Mouse (Mus musculus) liver, embryonic 14.5 days (tissue): ENCODE data around the gene Olfr883. TPM values are rescaled to one million over a fixed set of nuclear protein-coding genes. Genes with fewer than 3 reads are reported as not detected.

Source experiments
- ATAC-seq: fragments of 200-750 bp; cut with Nextera tagmentation; 2 replicates; pipeline ENCODE4 v1.8.0; 2017; ENCODE audit warnings: moderate number of reproducible peaks, mild to moderate bottlenecking, moderate library complexity; ENCODE audit not compliant: insufficient read depth
- DNase-seq, 3 experiments: peaks; one replicate each; pipeline ENCODE4 v3.0.0-alpha.2; 2012 to 2013; ENCODE audit warnings: low read depth in 3 of 3, low spot score in 3 of 3
- H3K27ac ChIP-seq: fragments of 300-500 bp; sonication (generic); 2 replicates; pipeline ENCODE4 v1.5.1; 2014; ENCODE audit warnings: moderate library complexity, mild to moderate bottlenecking, control low read depth, inconsistent platforms
- H3K27me3 ChIP-seq: fragments of 300-500 bp; sonication (generic); 2 replicates; pipeline ENCODE4 v1.6.1; 2014; ENCODE audit warnings: mild to moderate bottlenecking, low read length, moderate library complexity; ENCODE audit not compliant: control insufficient read depth, insufficient read depth
- H3K36me3 ChIP-seq: fragments of 300-500 bp; sonication (generic); replicated peaks from 2 replicates; pipeline ENCODE4 v1.6.1; 2014; ENCODE audit warnings: low read depth; ENCODE audit not compliant: control insufficient read depth, insufficient read depth
- H3K4me1 ChIP-seq, 2 experiments: fragments of 200-500 bp in 1 of 2; fragments of 300-500 bp in 1 of 2; sonication (generic) in 1 of 2; replicated peaks; 2 replicates each; pipeline ENCODE4 v1.6.1; 2012 to 2014; ENCODE audit warnings: antibody characterized with exemption in 1 of 2, inconsistent platforms in 1 of 2, low read length in 1 of 2; ENCODE audit not compliant: control insufficient read depth in 2 of 2, insufficient read depth in 2 of 2
- H3K4me2 ChIP-seq: fragments of 300-500 bp; sonication (generic); 2 replicates; pipeline ENCODE4 v1.6.1; 2014; ENCODE audit warnings: low read depth, mild to moderate bottlenecking, control low read depth, moderate library complexity
- H3K4me3 ChIP-seq, 2 experiments: fragments of 200-500 bp in 1 of 2; fragments of 300-500 bp in 1 of 2; sonication (generic) in 1 of 2; 2 replicates each; pipeline ENCODE4 v1.5.1; 2012 to 2014; ENCODE audit warnings: low read depth in 2 of 2, low read length in 2 of 2, mild to moderate bottlenecking in 2 of 2, control low read depth in 1 of 2, inconsistent platforms in 1 of 2, moderate library complexity in 1 of 2; ENCODE audit not compliant: insufficient read depth in 1 of 2
- H3K9ac ChIP-seq: fragments of 300-500 bp; sonication (generic); replicated peaks from 2 replicates; pipeline ENCODE4 v1.6.1; 2014; ENCODE audit warnings: mild to moderate bottlenecking, control low read depth, moderate library complexity
- H3K9me3 ChIP-seq: fragments of 300-500 bp; sonication (generic); 2 replicates; pipeline ENCODE4 v1.6.1; 2016; ENCODE audit warnings: low read length, mixed read lengths; ENCODE audit not compliant: control insufficient read depth
- CTCF ChIP-seq: IDR thresholded peaks from 2 replicates; pipeline ENCODE4 v1.5.1; 2016; ENCODE audit warnings: antibody characterized with exemption, low read depth, control low read depth
- EP300 ChIP-seq: IDR thresholded peaks from 2 replicates; pipeline ENCODE4 v1.6.1; 2016; ENCODE audit warnings: antibody characterized with exemption, low read depth
- WGBS: fragments of 180-500 bp; shearing (Covaris S2); extraction: QIAGEN DNeasy Blood & Tissue Kit; methylation state at CpG from one replicate; pipeline ENCODE4 v1.1.7; 2014; ENCODE audit not compliant: insufficient replicate concordance; 5-methylcytosine and 5-hydroxymethylcytosine counted together
- polyA plus RNA-seq, 2 experiments: library from polyadenylated mRNA; depleted of rRNA in 1 of 2; stranded (reverse) in 1 of 2; unstranded in 1 of 2; fragments of >200 nt; fragmentation: Nextera tagmentation in 1 of 2; extraction: Ambion mirVana in 1 of 2; gene quantifications; 2 replicates each; pipeline versions ENCODE4 v1.2.1 to v1.2.3; 2012 to 2014

Olfr883 gene
- polyA plus RNA-seq, 2 experiments, result not detected

DNA sequence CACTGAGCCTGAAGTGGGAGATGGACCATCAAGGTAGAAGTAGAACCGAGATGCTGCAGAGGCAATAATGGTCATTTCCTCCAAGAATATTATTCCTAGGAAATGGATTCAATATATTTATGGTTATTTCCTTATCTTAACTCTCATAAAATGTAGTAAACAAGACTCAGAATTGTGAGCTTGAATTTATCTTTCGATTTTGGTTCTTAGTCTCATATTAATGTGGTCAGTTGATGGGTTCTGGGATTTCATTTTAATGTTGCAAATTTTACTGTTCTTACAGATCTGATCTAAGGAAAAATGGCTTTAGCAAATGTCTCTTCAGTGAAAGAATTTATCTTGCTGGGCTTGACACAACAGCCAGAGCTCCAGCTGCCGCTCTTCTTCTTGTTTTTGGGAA lies 35.4 kb downstream of the Olfr883 start, which contains the start of gene Olfr885:
Gene Olfr885 (plus strand): TSS at position 301 of the 400 bp plus-strand sequence.
- H3K4me3 ChIP-seq, result no peak within 1 kb of the TSS
- WGBS, result 61% methylated on average over 3 of the region's 3 CpGs
- H3K9me3 ChIP-seq, result no peaks in the 10 kb centered on the region
- TF ChIP-seq EP300 (no peak), CTCF (no peak)
- H3K27me3 ChIP-seq, result no peaks in the 10 kb centered on the region
- ATAC-seq, result no peak
- no peaks in the 10 kb centered on the region for H3K36me3 ChIP-seq
- no peak for DNase-seq
- no peaks in the 10 kb centered on the region for H3K4me1 ChIP-seq
- no peak within 1 kb of the TSS for H3K9ac ChIP-seq
- no peak within 1 kb of the TSS for H3K4me2 ChIP-seq
- H3K27ac ChIP-seq, result no peak within 1 kb of the TSS

Other genes starting within 250 kb of the Olfr883 start
- gene Olfr876, start 222.8 kb upstream of the Olfr883 start, polyA plus RNA-seq (2012; rRNA removed), result not detected in 2 replicates
- not detected in 2 replicates for gene Olfr876, start 222.8 kb upstream of the Olfr883 start, polyA plus RNA-seq (2014; fragmentation: Nextera tagmentation; extraction: Ambion mirVana)
- gene Olfr877, start 171.5 kb upstream of the Olfr883 start, polyA plus RNA-seq (2012; rRNA removed), result not detected in 2 replicates
- not detected in 2 replicates for gene Olfr877, start 171.5 kb upstream of the Olfr883 start, polyA plus RNA-seq (2014; fragmentation: Nextera tagmentation; extraction: Ambion mirVana)
- not detected in 2 replicates for gene Olfr145, start 129.1 kb upstream of the Olfr883 start, polyA plus RNA-seq (2012; rRNA removed)
- not detected in 2 replicates for gene Olfr145, start 129.1 kb upstream of the Olfr883 start, polyA plus RNA-seq (2014; fragmentation: Nextera tagmentation; extraction: Ambion mirVana)
- not detected in 2 replicates for gene Olfr878, start 108.0 kb upstream of the Olfr883 start, polyA plus RNA-seq (2012; rRNA removed)
- gene Olfr878, start 108.0 kb upstream of the Olfr883 start, polyA plus RNA-seq (2014; fragmentation: Nextera tagmentation; extraction: Ambion mirVana), result not detected in 2 replicates
- not detected in 2 replicates for gene Olfr881, start 34.0 kb upstream of the Olfr883 start, polyA plus RNA-seq (2012; rRNA removed)
- gene Olfr881, start 34.0 kb upstream of the Olfr883 start, polyA plus RNA-seq (2014; fragmentation: Nextera tagmentation; extraction: Ambion mirVana), result not detected in 2 replicates
- gene Olfr884, start 20.7 kb downstream of the Olfr883 start, polyA plus RNA-seq (2012; rRNA removed), result not detected in 2 replicates
- gene Olfr884, start 20.7 kb downstream of the Olfr883 start, polyA plus RNA-seq (2014; fragmentation: Nextera tagmentation; extraction: Ambion mirVana), result not detected in 2 replicates
- gene Olfr885, start 35.5 kb downstream of the Olfr883 start, polyA plus RNA-seq (2012; rRNA removed), result not detected in 2 replicates
- not detected in 2 replicates for gene Olfr885, start 35.5 kb downstream of the Olfr883 start, polyA plus RNA-seq (2014; fragmentation: Nextera tagmentation; extraction: Ambion mirVana)
- not detected in 2 replicates for gene Olfr887, start 58.3 kb downstream of the Olfr883 start, polyA plus RNA-seq (2012; rRNA removed)
- not detected in 2 replicates for gene Olfr887, start 58.3 kb downstream of the Olfr883 start, polyA plus RNA-seq (2014; fragmentation: Nextera tagmentation; extraction: Ambion mirVana)
- not detected in 2 replicates for gene Olfr888, start 82.3 kb downstream of the Olfr883 start, polyA plus RNA-seq (2012; rRNA removed)
- not detected in 2 replicates for gene Olfr888, start 82.3 kb downstream of the Olfr883 start, polyA plus RNA-seq (2014; fragmentation: Nextera tagmentation; extraction: Ambion mirVana)
- 0.01 TPM in 2 replicates for gene Olfr889, start 89.4 kb downstream of the Olfr883 start, polyA plus RNA-seq (2012; rRNA removed)
- 0.14 and 0.15 TPM in 2 replicates for gene Olfr889, start 89.4 kb downstream of the Olfr883 start, polyA plus RNA-seq (2014; fragmentation: Nextera tagmentation; extraction: Ambion mirVana)
- gene Olfr890, start 116.7 kb downstream of the Olfr883 start, polyA plus RNA-seq (2012; rRNA removed), result not detected in 2 replicates
- not detected in 2 replicates for gene Olfr890, start 116.7 kb downstream of the Olfr883 start, polyA plus RNA-seq (2014; fragmentation: Nextera tagmentation; extraction: Ambion mirVana)
- not detected in 2 replicates for gene Olfr891, start 155.0 kb downstream of the Olfr883 start, polyA plus RNA-seq (2012; rRNA removed)
- not detected in 2 replicates for gene Olfr891, start 155.0 kb downstream of the Olfr883 start, polyA plus RNA-seq (2014; fragmentation: Nextera tagmentation; extraction: Ambion mirVana)
- not detected in 2 replicates for gene Olfr893, start 182.6 kb downstream of the Olfr883 start, polyA plus RNA-seq (2012; rRNA removed)
- not detected in 2 replicates for gene Olfr893, start 182.6 kb downstream of the Olfr883 start, polyA plus RNA-seq (2014; fragmentation: Nextera tagmentation; extraction: Ambion mirVana)
- gene Olfr894, start 192.2 kb downstream of the Olfr883 start, polyA plus RNA-seq (2012; rRNA removed), result not detected in 2 replicates
- not detected in 2 replicates for gene Olfr894, start 192.2 kb downstream of the Olfr883 start, polyA plus RNA-seq (2014; fragmentation: Nextera tagmentation; extraction: Ambion mirVana)
- gene Olfr143, start 227.0 kb downstream of the Olfr883 start, polyA plus RNA-seq (2012; rRNA removed), result not detected in 2 replicates
- gene Olfr143, start 227.0 kb downstream of the Olfr883 start, polyA plus RNA-seq (2014; fragmentation: Nextera tagmentation; extraction: Ambion mirVana), result not detected in 2 replicates
- gene Olfr895, start 242.0 kb downstream of the Olfr883 start, polyA plus RNA-seq (2012; rRNA removed), result not detected in 2 replicates
- not detected in 2 replicates for gene Olfr895, start 242.0 kb downstream of the Olfr883 start, polyA plus RNA-seq (2014; fragmentation: Nextera tagmentation; extraction: Ambion mirVana)